Mouse (Mus musculus) adrenal gland, postnatal 36 days (tissue): ENCODE results near the gene Ece1. TPM values are rescaled to one million over a fixed set of nuclear protein-coding genes. Genes with fewer than 3 reads are reported as not detected.

Source experiments
- DNase-seq, 2 experiments: peaks; one replicate each; pipeline ENCODE4 v3.0.0; 2021; ENCODE audit warnings: mixed read lengths in 1 of 2
- total RNA-seq, 2 experiments: library from RNA; stranded (reverse); gene quantifications; 2 replicates each; pipeline ENCODE4 v1.2.3; 2021

Ece1 gene
- total RNA-seq, 2 experiments from 2014 or later = 256 to 280 TPM

DNA sequence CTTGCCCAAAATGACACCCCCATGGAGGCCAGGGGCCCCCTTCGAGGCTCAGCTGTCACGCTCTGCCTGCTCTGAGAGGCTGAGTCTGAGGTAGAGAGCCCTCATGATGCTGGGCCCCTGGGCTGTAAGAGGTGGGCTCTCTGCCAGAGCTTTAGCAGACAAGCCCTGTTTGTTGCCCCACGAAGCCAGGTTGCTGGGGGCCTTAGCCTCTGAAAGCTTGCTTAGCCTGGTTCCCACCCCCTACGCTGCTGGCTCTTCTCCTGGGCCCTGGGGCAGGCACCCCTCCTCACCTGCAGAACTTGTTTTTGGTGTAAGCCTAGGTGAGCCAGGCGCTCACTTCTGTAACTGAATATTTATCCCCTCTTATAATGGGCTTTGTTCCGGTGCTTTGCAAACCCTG is 55.6 kb downstream of the Ece1 start:
- no peak for DNase-seq

DNA sequence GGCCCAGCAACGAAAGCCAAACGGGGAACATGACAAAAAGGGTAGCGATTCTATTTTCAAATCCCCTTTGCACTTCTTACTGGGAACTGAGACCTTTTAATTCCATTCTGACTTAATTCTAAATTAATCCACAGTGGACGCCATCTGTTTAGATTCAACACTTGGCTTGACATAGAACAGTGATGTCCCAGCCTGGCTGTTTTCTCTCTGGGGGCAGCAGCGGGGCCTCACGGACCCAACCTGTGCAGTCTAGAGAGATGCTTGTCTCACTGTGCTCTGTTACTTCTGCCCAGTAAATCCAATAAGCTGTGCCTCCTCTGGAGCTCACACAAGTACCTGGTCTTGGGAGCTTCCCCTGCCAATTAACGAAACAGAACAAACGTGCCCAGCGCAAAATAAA is 56.5 kb downstream of the Ece1 start:
- no peak for DNase-seq

DNA sequence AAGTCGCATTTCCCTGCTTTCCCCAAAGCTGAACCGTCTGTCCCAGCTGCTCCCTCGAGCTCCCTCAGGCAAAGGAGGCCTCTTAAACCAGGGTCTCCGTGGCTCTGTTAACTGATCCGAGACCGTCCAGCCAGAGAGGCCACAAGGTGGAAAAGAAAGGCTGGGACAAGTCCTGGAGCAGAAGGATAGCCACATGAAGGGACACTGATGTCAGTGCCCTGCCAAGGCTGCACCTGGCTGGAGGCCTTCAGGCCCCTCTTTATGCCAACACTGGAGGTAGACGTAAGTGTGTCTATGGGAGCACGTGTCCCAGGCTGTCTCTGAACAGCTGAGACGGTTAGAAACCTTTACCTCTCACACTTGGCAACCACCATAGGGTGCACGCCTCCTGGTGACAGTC is 57.1 kb downstream of the Ece1 start:
- no peak for DNase-seq

GRCm38 (mm10) chr4:137920005-137920404 is 58.0 kb downstream of the Ece1 start:
- DNase-seq = peak in 1 of 2 experiments; percentile 38

- DNase-seq = no peak
Measured at GRCm38 (mm10) chr4:137920500-137920961, 58.5 kb downstream of the Ece1 start.

DNA sequence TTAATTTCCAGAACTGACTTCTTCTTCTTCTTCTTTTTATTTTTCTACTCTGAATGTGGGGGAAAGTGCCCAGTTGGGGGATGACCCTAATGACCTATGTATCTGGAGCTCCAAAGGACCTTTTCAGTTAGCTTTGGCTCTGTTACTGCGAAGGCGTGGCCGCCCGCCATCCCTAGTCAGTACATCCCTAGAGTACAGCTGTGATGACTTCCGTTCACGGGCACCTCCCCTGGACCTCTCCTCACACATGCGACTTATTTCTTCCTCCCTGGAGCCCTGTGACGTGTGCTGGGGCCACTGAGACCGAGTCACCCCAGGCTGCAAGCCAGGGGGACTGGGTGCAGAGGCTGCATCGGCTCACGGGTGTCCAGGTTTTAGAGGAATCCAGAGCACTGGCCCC is 59.5 kb downstream of the Ece1 start:
- no peak for DNase-seq

DNA sequence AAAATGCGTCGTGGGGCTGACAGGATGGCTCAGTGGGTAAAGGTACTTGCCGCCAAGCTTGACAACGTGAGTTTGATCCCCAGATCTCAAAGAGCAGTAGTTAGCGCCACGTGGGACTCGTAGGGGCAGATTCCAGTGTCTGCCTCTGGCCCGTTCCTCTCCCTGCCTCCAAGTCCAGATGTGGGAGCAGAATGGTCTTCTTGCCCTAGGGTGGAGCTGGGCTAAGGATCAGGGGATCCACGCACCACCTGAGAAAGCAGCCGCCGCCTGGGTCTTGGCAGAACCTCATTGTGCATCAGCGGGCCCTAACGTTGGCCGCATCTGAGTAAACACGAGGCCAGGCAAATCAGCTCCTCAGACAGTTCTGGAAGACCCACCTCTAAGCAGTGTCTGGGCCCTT is 61.0 kb downstream of the Ece1 start:
- DNase-seq = no peak

- peak; percentile 72 to 79 for DNase-seq
Measured at GRCm38 (mm10) chr4:137925176-137925575, 63.1 kb downstream of the Ece1 start.

- DNase-seq = peak; percentile 74 to 77
Measured at GRCm38 (mm10) chr4:137926161-137926560, 64.1 kb downstream of the Ece1 start.

DNA sequence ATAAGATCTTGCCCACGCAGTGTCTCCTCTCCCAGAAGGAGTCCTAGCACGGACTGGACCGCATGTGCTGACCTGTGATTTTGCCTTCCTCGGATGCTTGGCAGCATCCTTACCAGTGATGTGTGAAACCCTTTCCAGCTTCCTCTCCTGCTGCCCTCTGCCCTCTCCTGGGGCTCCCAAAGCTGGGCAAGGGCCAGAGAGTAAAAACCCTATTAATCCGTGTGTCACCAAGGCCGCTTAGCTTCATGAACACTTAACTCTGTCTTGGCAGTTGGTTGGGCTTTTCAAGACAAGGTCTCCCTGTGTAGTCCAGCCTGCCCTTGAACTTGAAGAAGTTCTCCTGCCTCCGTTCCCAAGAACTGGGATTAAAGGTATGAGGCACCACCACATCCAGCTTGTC is 65.1 kb downstream of the Ece1 start:
- DNase-seq = peak; percentile 63 to 64

DNA sequence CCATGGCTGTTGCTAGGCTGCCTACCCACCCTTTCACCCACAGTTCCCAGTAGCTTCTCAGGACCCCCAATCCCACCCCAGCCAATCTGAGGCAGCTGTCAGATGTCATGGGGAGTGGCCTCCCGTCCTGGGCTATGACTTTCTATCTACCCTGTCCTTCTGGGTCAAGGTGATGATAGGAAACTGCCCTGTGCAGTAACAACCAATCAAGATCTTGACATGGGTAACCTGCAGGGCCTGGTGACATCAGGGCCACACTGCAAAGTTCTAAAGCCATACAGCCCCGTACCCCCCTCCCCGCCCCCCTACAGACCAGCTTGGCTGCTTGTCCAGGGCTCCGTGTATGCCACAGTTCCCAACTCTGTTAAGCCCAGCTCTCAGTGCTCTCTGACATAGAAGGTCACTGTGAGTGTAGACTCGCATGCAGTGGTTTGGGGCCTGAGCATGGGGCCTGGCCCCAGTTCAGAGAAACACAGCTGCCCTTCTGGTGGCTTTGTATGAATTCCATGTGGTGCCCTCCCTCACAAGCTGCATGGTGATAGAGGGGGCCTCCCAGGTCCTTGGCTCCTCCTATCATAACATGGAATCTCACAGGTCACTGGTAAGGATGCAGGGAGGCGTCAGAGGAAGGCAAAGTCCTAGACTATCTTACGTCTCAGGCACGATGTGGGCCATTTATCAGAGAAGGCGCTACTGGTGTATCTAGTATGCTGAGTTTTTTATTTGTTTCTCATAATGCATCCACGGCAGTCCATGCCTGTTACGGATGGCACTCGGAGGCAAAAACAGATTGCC is 65.9 kb downstream of the Ece1 start:
- DNase-seq = no peak

DNA sequence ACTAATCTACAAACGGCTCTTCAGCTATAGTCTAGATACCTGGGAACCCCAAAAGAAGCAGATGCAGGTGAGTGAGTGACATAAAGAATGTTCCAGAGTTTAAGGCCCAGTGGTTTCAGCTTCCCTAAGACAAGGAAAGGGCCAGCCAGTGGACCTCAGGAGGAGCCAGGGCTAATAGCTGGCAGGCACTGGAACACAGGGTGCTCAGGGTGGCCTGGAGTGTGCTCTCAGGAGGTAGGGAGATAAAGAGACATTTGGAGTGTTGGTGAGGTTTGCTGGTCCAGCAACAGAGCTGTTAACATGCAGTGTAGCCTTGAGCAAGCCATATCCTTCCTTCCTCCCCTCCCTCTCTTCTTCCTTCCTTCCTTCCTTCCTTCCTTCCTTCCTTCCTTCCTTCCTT is 66.8 kb downstream of the Ece1 start:
- DNase-seq = no peak

GRCm38 (mm10) chr4:137929341-137930016 is 67.4 kb downstream of the Ece1 start:
- DNase-seq = no peak

DNA sequence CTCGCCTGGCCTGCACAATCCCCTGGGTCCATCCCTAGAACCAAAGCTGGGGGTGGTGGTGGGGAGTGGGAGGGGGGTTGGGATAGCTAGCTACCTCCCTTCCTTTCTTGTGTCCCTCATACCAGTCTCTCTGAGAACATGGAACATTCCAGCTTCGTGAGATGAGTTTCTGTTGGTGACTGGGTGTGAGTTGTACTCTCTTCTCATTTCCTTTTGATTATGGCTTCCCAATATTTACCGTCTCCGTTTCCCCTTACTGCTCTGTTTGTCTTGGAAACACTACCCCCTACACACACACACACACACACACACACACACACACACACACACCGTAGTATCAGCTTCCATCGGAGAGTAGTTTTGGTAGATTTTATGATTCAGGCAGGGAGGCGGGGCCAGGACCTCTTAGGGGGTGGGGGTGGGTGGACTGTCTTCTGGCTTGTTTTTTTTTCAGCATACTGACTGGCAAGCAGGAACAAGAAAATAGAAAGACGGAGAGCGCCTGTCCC is 68.5 kb downstream of the Ece1 start:
- no peak for DNase-seq

- peak; percentile 88 for DNase-seq
Measured at GRCm38 (mm10) chr4:137931009-137931757, 69.1 kb downstream of the Ece1 start.

DNA sequence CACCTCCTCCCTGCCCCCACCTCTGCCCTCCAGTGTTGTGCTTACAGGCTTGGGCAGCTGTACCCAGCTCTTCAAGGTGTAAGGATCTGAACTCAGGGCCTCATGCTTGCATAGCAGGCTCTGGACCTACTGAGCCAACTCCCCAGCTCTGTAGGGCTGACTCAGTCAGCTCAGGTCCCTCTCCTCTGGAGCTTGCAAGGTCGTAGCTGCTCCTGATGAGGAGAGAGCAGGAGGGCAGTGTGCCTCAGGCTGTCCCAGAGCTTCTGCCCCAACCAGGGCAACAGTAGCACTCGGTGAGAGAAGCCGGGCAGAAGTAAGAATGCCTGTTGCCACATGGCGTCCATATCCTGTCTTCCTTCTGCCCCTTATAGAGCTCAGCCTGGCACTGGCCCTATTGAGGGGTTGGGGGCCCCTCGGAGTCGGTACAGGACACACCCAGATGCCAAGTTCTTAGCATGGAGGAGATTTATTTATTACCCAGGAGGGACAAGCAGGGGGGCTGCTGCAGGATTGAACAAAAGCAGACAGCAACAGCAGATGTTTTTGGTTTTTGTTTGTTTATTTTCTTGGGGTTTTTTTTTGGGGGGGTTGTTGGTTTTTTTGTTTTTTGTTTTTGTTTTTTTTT is 70.6 kb downstream of the Ece1 start:
- DNase-seq = peak; percentile 44 to 48

DNA sequence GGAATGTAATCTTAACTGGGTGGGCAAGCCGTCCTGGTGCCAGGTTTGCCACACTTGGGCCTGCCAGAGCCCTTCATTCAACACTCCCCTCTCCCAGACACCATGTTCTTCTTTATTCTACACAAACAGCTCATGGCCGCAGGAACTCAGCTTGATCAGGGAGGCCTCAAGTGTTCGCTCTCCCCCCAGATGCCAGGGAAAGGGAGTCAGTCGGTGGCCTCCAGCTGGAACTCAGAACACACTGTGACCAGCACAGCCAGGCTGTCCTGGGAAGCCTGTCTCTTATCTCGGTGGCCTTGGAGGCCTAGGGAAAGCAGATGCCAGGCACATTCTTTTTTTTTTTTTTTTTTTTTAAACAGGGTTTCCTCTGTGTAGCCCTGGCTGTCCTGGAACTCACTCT is 71.3 kb downstream of the Ece1 start:
- peak; percentile 81 to 83 for DNase-seq

DNA sequence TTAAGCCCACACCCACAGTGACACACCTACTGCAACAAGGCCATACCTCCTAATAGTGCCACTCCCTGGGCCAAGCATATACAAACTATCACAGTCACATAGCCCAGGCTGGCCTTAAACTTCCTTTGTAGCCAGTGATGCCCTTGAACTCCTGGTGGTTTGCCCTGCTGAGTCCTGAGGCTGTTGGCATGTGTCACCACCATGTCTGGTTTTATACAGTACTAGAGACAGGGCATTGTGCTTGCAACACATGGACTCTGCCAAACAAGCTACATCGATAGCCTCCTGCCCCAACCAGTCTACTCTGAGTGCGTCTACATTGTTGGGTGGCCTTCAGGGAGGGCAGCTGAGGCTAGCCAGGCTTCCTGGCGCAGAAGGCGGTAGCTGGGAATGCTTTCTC is 74.1 kb downstream of the Ece1 start:
- DNase-seq = peak in 1 of 2 experiments; percentile 36

- DNase-seq = no peak
Measured at GRCm38 (mm10) chr4:137940061-137940460, 78.0 kb downstream of the Ece1 start.

DNA sequence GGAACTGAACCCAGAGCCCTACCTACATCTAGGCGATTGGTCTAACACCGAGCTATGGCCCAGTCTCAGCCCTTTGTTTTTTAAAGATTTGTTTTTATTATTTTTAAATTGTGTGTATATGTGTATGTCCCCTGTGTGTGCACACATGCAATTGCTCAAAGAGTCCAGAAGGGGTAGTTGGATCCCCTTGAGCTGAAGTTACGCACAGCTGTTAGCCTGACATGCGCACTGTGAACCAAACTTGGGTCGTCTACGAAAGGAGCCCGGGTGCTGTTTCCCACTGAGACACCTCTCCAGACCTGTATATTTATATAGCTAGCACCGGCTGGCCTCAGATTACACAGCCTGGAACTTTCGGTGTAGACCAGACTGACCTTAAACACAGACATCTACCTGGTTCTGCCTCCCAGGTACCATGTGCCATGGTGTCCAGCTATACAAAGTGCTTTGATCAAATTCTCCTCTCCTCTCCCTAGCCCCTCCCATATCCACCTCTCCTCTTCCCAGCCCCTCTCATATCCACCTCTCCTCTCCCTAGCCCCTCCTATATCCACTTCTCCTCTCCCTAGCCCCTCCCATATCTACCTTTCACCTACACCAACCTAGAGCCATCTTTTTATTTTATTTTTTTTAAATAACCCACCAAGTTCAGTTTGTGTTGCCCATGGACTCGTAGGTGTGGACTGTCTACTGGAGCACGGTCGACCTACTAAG is 79.3 kb downstream of the Ece1 start:
- no peak for DNase-seq
